Mouse (Mus musculus): Measurements from ENCODE around the gene Sardh.

- TF ChIP-seq POLR2A (IDR thresholded peaks at IDR 0.05; ENCODE audit: insufficient read length, low read depth) (no peak), E2F4 (IDR thresholded peaks at IDR 0.05; ENCODE audit: insufficient read depth) (no peak), USF1 (IDR thresholded peaks at IDR 0.05; ENCODE audit: low read depth) (no peak), TCF12 (IDR thresholded peaks at IDR 0.05; ENCODE audit: insufficient read depth, poor library complexity, severe bottlenecking) (no peak), MAX (IDR thresholded peaks at IDR 0.05; ENCODE audit: low read depth) (no peak)
Observed at GRCm38 (mm10) chr2:27179101-27179500, 69.0 kb downstream of the Sardh start.
